Mouse (Mus musculus) CH12F3 (cell line): ENCODE data around the gene Fbxl5.

Source experiments
- in situ Hi-C: fragments of 300-500 bp; cut with MboI; formaldehyde crosslinking; loops from 2 replicates; pipeline ENCODE4 v1.14.3; 2020; ENCODE audit warnings: low sequenced_read_pairs

The Fbxl5 gene

DNA sequence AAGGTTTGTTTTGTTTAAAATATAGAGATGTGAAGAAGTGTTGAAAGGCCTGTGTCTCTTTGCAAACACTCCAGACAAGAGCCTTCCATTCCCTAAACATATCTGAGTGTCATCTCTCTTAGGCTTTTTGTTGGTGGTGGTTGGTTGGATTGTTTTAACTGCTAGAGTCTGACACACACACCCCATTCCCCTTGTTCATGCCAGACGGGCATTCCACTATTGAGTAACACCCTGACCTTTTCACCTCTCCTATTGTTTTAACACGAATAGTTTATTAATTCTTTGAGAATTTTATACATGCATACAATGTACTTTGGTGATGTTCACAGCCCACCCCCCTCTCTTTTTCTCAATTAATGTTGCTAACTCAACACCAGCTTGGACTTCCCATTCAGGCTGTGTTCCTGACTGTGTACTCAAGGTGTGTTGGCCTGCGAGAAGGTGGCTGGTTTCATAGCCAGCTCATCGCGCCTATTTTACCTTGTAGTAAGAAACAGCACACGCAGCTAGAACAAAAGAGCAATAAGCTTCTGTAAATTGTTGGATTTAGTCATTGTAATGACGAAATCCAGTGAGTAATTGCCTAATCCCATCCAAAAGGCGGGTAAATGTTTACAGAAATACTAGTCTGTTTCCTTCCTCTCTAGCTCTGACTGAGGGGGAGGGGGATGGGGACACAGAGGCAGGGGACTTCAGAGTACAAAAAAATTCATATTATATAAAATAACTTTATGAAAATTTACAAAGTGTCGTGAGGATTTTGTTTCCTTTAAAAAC lies 33.3 kb downstream of the Fbxl5 start:
- in situ Hi-C loops, result no loop called here

DNA sequence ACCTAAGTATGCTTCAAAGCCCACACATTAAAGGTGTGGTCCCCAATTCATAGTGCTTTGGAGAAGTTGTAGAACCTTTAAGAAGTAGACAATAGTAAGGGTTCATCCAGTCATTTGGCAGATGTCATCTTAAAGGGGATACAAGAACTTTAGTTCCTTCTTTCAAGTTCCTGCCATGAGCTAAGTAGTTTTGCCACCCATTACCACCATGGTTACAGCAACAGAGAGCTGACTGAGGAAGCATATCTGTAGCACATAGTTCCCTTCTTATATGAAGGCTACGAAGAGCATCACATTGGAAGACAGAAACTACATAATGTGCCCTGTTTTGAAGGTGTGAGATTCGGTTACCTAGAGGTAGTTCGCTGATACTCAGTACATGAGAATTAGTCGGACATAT lies 34.8 kb downstream of the Fbxl5 start:
- in situ Hi-C loops, result no loop called here

DNA sequence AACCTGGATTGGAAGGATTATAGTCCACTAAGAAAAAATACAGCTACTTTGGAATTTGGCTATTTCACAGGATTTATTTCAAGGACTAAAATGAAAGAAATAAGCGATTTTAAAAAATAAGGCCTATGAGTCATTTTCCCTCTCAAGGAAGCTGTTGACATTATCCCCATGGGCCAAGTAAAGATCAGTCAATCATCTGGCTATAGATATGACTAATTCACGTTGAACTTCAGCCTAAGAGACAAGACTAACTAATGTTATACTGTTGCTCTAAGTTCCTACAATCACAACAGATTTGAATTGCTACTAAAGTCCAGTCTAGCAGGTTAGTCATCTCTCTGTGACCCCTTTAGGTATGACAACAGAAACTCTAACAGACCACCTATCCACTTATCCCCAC lies 37.4 kb downstream of the Fbxl5 start:
- in situ Hi-C loops, result no loop called here

- in situ Hi-C loops, result no loop called here
Measured at GRCm38 (mm10) chr5:43781977-43782930, 39.2 kb downstream of the Fbxl5 start.

GRCm38 (mm10) chr5:43781423-43781976 lies 39.9 kb downstream of the Fbxl5 start:
- in situ Hi-C loops, result no loop called here

GRCm38 (mm10) chr5:43778583-43778982 lies 42.9 kb downstream of the Fbxl5 start:
- in situ Hi-C loops, result no loop called here

DNA sequence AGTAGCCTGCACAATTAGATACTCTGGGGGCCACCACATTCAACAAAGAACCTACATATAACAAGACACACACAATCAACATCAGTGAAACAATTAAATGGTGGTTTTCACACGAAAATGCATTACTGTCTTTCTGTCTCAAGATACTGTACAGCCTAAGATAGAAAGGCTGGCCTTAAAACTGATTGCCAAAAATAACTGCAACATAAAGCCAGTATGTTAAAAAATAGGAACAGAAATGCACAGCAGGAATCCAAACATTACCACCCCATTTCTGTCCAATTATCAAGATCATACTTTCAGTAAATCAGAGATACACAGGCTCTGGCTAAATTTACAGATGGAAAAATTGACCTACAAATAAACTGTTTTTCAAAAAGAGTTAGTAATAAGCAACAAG lies 44.4 kb downstream of the Fbxl5 start:
- in situ Hi-C loops, result no loop called here

DNA sequence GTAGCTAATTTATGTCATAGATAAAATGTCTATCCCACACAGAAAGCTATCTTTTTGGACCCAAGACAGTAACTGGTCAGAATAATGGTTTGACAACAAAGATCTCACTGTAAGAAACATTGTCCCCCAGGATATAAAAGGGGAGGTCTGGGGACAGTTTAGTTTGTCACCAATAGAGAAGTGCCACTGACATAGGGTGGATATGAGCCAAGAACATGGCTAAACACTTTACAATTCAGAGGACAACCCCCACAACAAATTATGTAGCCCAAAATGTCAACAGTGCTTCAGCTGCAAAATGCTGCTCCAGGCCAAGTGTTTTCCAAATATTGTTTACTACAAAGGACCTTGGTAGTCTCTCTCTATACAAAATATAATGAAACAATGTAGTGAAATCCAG lies 45.0 kb downstream of the Fbxl5 start:
- in situ Hi-C loops, result no loop called here

DNA sequence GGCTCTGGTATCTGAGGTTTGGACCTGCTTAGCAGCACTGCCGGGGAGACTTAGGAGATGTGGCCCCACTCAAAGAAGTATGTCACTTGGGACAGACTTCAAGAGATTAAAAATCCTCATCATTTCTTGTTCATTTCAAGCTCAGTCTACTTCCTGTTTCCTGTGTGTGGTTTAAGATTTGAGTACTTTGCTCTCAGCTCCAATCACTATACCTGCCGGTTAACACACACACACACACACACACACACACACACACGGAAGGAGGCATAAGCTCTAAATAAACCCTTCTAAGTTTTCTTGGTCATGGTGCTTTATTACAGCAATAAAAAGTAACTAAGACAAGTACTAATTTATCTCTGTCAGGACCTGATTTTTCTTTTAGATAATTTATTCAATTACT lies 49.9 kb downstream of the Fbxl5 start:
- in situ Hi-C loops, result no loop called here

- in situ Hi-C loops, result no loop called here
Measured at GRCm38 (mm10) chr5:43770618-43771354, 50.7 kb downstream of the Fbxl5 start.

GRCm38 (mm10) chr5:43749092-43749491 lies 72.3 kb downstream of the Fbxl5 start:
- in situ Hi-C loops, result no loop called here

DNA sequence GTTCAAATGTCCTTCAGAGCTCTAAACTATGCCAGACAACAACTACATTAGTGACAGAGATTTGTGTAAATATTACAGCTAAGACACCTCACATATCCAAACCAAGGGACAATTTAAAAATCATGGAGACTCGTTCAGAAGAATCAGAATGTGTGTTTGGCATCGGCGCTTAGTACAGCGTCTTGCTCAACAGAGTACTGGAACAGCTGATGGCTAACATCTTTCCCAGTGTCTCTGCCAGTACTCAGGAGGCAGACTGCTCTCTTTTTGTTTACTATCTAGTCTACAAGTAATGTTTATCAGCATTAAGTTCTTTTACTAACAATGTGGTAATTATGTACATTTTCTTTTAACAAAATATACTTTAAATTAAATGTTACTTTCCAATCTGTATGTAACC lies 73.4 kb downstream of the Fbxl5 start:
- in situ Hi-C loops, result no loop called here

- in situ Hi-C loops, result no loop called here
Measured at GRCm38 (mm10) chr5:43745156-43745555, 76.3 kb downstream of the Fbxl5 start.

DNA sequence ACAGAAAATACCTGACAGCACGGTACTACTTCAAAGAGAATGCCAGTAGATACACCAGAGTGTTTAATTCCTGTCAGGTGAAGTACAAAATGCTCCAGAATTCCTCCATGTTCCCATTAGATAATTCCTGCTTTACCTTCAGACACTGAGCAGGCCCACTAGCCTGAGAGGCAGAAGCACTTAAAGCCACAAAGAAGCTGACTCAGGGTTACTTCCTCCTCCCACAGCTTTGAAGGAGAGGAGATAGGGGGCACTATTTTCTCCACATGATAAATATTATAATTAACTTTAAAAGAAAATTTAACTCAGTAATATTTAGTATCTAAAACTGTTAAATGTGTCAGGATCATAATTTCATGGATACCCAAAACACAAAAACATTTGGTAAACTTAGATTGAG lies 77.3 kb downstream of the Fbxl5 start:
- in situ Hi-C loops, result no loop called here

DNA sequence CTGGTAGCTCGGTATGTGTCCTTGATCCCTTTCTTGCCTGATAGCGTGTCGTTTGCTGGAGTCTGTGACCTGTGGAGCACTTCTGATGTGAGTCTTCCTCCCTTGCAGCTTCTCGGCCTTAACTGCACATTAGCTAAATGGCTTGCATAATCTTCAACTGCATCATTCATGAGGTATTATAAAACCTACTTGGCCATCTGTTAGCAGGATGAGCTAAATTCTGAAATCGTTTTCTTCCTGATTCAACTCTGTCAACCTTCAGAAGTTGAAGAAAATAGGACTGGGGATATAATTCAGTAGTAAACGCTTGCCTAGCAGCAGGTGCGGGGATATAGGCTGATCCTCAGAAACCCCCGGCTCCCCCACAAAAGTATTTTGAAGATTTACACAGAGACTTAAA lies 89.1 kb downstream of the Fbxl5 start:
- in situ Hi-C loops, result no loop called here

DNA sequence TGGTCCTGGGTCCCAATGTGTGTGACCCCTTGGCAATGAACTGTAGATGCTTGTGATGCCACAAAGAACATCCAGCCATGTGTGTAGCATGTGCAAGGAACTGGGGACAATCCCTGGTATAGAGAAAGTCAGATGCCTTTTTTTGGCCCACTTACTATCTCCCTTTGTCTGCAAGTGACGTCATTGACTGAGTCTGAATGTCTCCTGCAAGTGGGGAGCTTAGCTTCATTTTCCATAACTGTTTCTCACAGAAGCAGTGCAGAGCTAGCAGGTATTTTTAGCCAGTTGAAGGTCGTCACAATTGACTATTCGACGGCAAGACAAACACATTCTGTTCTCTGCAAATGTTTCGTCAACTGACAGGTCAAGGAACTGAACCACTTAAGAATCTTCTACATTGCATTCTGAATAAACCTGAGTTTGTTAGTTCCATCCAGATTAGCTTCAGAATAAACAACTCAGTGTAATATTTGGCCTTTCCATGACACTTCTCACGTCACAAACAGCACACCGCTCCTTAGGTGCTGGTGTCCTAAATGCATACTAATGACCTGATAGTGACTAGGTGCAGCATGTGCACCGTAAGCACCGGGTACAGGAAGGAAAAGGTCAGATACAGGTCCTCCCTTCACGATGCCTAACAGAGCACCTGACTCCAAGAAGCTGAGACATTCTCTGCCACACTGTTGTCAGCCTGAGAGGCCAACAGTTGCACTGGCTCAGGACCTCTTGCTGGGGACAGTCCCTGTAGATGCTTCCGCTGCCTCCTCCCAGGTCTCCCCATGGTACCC lies 92.9 kb downstream of the Fbxl5 start:
- in situ Hi-C loops, result no loop called here

GRCm38 (mm10) chr5:43723830-43724229 lies 97.6 kb downstream of the Fbxl5 start:
- in situ Hi-C loops, result no loop called here

GRCm38 (mm10) chr5:43722452-43722783 lies 99.0 kb downstream of the Fbxl5 start:
- in situ Hi-C loops, result no loop called here

DNA sequence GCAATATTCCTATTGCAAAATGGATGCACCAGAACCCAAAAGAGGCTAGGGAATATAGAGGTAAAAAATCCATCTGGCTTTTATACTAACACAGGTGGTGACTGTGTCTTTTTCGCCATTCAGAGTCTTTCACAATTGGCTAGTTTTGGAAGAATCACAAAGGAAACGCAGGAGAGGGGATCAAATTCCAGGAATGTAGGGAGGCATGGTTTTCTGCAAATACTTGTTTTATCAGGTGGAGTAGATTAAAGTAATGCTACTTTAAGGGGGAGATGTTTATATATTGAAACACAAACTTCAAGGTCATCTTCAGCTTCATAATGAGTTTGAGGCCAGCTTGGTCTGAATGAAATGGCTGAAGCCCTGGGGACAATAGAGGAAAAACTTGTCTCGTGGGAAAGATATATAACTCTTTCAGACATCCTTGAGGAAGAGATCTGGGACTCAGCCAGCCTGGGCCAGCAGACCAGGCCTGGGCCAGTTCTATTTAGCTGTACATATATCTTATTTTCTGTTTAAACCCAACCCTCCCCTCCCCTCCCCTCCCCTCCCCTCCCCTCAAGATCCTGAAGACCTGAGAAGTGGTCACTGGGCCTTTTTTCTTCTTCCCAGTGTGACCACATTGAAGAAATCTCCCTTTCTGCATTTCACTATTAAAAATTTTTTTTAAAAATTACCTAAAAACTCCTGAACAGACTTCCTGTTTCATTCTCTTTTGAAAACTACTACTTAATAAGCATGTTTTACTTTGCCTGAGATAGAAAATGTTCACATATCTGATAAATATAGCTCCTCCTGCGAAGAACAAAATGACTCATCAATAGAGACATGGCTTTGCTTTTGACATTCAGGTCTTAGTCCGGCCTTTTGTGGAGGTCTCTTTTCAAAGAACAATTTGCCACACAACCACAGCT lies 99.6 kb downstream of the Fbxl5 start:
- in situ Hi-C loops, result no loop called here
